Comparison of ENCODE assay signal across 8 mouse cellular contexts in the genomic region with DNA sequence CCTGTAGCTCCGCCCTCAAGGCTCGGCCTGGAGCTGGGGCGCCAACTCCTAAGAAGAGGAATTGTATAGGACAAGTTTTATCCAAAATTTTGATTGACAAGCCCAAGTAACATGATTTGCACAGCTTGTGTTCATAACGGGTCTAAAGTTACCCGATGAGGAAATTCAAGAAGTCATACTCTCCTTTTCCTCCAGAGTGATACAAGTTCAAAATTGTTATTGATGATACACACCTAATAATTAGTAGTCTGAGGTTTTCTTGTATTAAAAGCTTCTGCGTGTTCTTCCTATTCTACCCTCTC. TPM values are rescaled to one million over a fixed set of nuclear protein-coding genes. Genes with fewer than 3 reads are reported as not detected.
DNase-seq lines count a peak whose midpoint lies in the region; ATAC-seq lines count a peak whose summit lies in the region.

A gene (minus strand): TSS at position 3 of the 302 bp plus-strand sequence.

- peak within 1 kb of the TSS; percentile 57 for H3K4me3 ChIP-seq in embryonic facial prominence, embryonic 15.5 days (replicated peaks)
- peak within 1 kb of the TSS; percentile 64 for H3K4me3 ChIP-seq in midbrain, embryonic 12.5 days

- peak within 1 kb of the TSS; percentile 90 for H3K27ac ChIP-seq in embryonic facial prominence, embryonic 15.5 days (replicated peaks)
- peak within 1 kb of the TSS; percentile 77 for H3K27ac ChIP-seq in midbrain, embryonic 12.5 days (replicated peaks)

- H3K27me3 ChIP-seq in embryonic facial prominence, embryonic 15.5 days = peaks cover 2% of the 10 kb centered on the region; the same call in 1 of the 2 replicates
- H3K27me3 ChIP-seq in midbrain, embryonic 12.5 days = peaks cover 16% of the 10 kb centered on the region; the same call in 1 of the 2 replicates

- 0 out of 2 replicates have a peak, but pooled peaks cover 4% of the 10 kb centered on the region for H3K4me1 ChIP-seq in embryonic facial prominence, embryonic 15.5 days
- H3K4me1 ChIP-seq in midbrain, embryonic 12.5 days = peaks cover 2% of the 10 kb centered on the region; the same call in 1 of the 2 replicates

- H3K9ac ChIP-seq in embryonic facial prominence, embryonic 15.5 days = peak within 1 kb of the TSS; percentile 59
- peak within 1 kb of the TSS; percentile 62 for H3K9ac ChIP-seq in midbrain, embryonic 12.5 days (replicated peaks)

- no peak for DNase-seq in layer of hippocampus, postnatal 10 days (ENCODE audit: low spot score in 2 of 2)
- no peak for DNase-seq in layer of hippocampus, adult 11-12 months (ENCODE audit: low spot score)
- DNase-seq in heart, postnatal 36 days = no peak
- no peak for DNase-seq in cerebellum, adult 11 months
- no peak for DNase-seq in retina, postnatal 1 day
- no peak for DNase-seq in kidney, postnatal 10 days

- no peak for ATAC-seq in embryonic facial prominence, embryonic 15.5 days (ENCODE audit: insufficient number of reproducible peaks, low FRiP score, low TSS enrichment, low read depth)
- no peak for ATAC-seq in midbrain, embryonic 12.5 days (ENCODE audit: low FRiP score, low read depth)

- no peaks in the 10 kb centered on the region for H3K36me3 ChIP-seq in embryonic facial prominence, embryonic 15.5 days
- no peaks in the 10 kb centered on the region for H3K36me3 ChIP-seq in midbrain, embryonic 12.5 days

- intact Hi-C loops in heart, postnatal 36 days (cut with DNase I) = loop anchor here (2.0 kb wide), 1 partner anchor 57 kb away; no protein-coding TSS in a partner anchor

- WGBS in embryonic facial prominence, embryonic 15.5 days = 11% methylated on average over 6 of the region's 6 CpGs
- 20% methylated on average over 6 of the region's 6 CpGs for WGBS in midbrain, embryonic 12.5 days

- peak within 1 kb of the TSS; percentile 86 for H3K4me2 ChIP-seq in embryonic facial prominence, embryonic 15.5 days (replicated peaks)
- peak within 1 kb of the TSS; percentile 68 for H3K4me2 ChIP-seq in midbrain, embryonic 12.5 days (replicated peaks)

- no peaks in the 10 kb centered on the region for H3K9me3 ChIP-seq in embryonic facial prominence, embryonic 15.5 days (replicated peaks)
- H3K9me3 ChIP-seq in midbrain, embryonic 12.5 days = 0 out of 2 replicates have a peak, but pooled peaks cover 4% of the 10 kb centered on the region

RNA-seq across cellular contexts. Expression of the gene that starts here (rescaled TPM):
- total RNA-seq in layer of hippocampus, postnatal 10 days (2021) = 10 to 100 TPM; 10.6 to 11.1 TPM
- 2.5 TPM in 2 replicates for polyA plus RNA-seq in embryonic facial prominence, embryonic 15.5 days (2015; fragmentation: Nextera tagmentation; extraction: Ambion mirVana)
- 10 to 100 TPM; 55.9 to 62.9 TPM for total RNA-seq in heart, postnatal 36 days (2021)
- polyA plus RNA-seq in midbrain, embryonic 12.5 days (2016; fragmentation: Nextera tagmentation; extraction: Ambion mirVana) = 1.3 and 1.6 TPM in 2 replicates

Comparison
In these comparisons a context has a peak if more than half of its experiments do, and no peak if none do; other contexts are left out.
1. RNA of the gene that starts here (total RNA-seq): 55.9 to 62.9 TPM in heart, postnatal 36 days; 10.6 to 11.1 TPM in layer of hippocampus, postnatal 10 days; every median in the first group is over 4 times any median in the second.